Mouse (Mus musculus): Measurements from ENCODE around the gene Vangl1. TPM values are rescaled to one million over a fixed set of nuclear protein-coding genes. Genes with fewer than 3 reads are reported as not detected.

Gene Vangl1
- total RNA-seq (2017): 4.3 and 5.4 TPM in 2 replicates

- ATAC-seq (replicated peaks; ENCODE audit: low read depth, poor library complexity, severe bottlenecking): peak; percentile 59
Measured at GRCm38 (mm10) chr3:102203781-102204721, at the start of gene Vangl1. TSS of gene Vangl1 (minus strand) at chr3:102204693.

- ATAC-seq (replicated peaks; ENCODE audit: low read depth, poor library complexity, severe bottlenecking): no peak
Measured at GRCm38 (mm10) chr3:102253554-102253953, 49.1 kb upstream of the Vangl1 start.

- ATAC-seq (replicated peaks; ENCODE audit: low read depth, poor library complexity, severe bottlenecking): no peak
Measured at GRCm38 (mm10) chr3:102252927-102253326, 48.4 kb upstream of the Vangl1 start.

- ATAC-seq (replicated peaks; ENCODE audit: low read depth, poor library complexity, severe bottlenecking): no peak
Measured at GRCm38 (mm10) chr3:102250873-102251272, 46.4 kb upstream of the Vangl1 start.

- ATAC-seq (replicated peaks; ENCODE audit: low read depth, poor library complexity, severe bottlenecking): peak; percentile 73
Measured at GRCm38 (mm10) chr3:102249401-102249991, 45.0 kb upstream of the Vangl1 start.

GRCm38 (mm10) chr3:102244601-102245000 lies 40.1 kb upstream of the Vangl1 start:
- no peak for ATAC-seq (replicated peaks; ENCODE audit: low read depth, poor library complexity, severe bottlenecking)

GRCm38 (mm10) chr3:102242854-102243253 lies 38.4 kb upstream of the Vangl1 start:
- ATAC-seq (replicated peaks; ENCODE audit: low read depth, poor library complexity, severe bottlenecking): peak; percentile 36; the same call in 1 of the 2 replicates

- ATAC-seq (replicated peaks; ENCODE audit: low read depth, poor library complexity, severe bottlenecking): no peak
Measured at GRCm38 (mm10) chr3:102231418-102232134, 27.1 kb upstream of the Vangl1 start.

GRCm38 (mm10) chr3:102222756-102223155 lies 18.3 kb upstream of the Vangl1 start:
- ATAC-seq (replicated peaks; ENCODE audit: low read depth, poor library complexity, severe bottlenecking): no peak

- no peak for ATAC-seq (replicated peaks; ENCODE audit: low read depth, poor library complexity, severe bottlenecking)
Measured at GRCm38 (mm10) chr3:102218301-102218700, 13.8 kb upstream of the Vangl1 start.

GRCm38 (mm10) chr3:102214736-102215135 lies 10.2 kb upstream of the Vangl1 start:
- ATAC-seq (replicated peaks; ENCODE audit: low read depth, poor library complexity, severe bottlenecking): no peak

- no peak for ATAC-seq (replicated peaks; ENCODE audit: low read depth, poor library complexity, severe bottlenecking)
Measured at GRCm38 (mm10) chr3:102214299-102214698, 9.8 kb upstream of the Vangl1 start.

- no peak for ATAC-seq (replicated peaks; ENCODE audit: low read depth, poor library complexity, severe bottlenecking)
Measured at GRCm38 (mm10) chr3:102212896-102213295, 8.4 kb upstream of the Vangl1 start.

GRCm38 (mm10) chr3:102212336-102212735 lies 7.8 kb upstream of the Vangl1 start:
- ATAC-seq (replicated peaks; ENCODE audit: low read depth, poor library complexity, severe bottlenecking): no peak

GRCm38 (mm10) chr3:102211340-102211739 lies 6.8 kb upstream of the Vangl1 start:
- no peak for ATAC-seq (replicated peaks; ENCODE audit: low read depth, poor library complexity, severe bottlenecking)

GRCm38 (mm10) chr3:102210775-102211174 lies 6.3 kb upstream of the Vangl1 start:
- ATAC-seq (replicated peaks; ENCODE audit: low read depth, poor library complexity, severe bottlenecking): 0 out of 2 replicates have a peak, but pooled peaks have one; percentile 50

- ATAC-seq (replicated peaks; ENCODE audit: low read depth, poor library complexity, severe bottlenecking): no peak
Measured at GRCm38 (mm10) chr3:102208861-102209260, 4.4 kb upstream of the Vangl1 start.

GRCm38 (mm10) chr3:102205458-102205830 lies 951 bp upstream of the Vangl1 start:
- no peak for ATAC-seq (replicated peaks; ENCODE audit: low read depth, poor library complexity, severe bottlenecking)

- ATAC-seq (replicated peaks; ENCODE audit: low read depth, poor library complexity, severe bottlenecking): peak; percentile 23; the same call in 1 of the 2 replicates
Measured at GRCm38 (mm10) chr3:102204734-102205457, 403 bp upstream of the Vangl1 start.

GRCm38 (mm10) chr3:102203131-102203530 lies 1.4 kb downstream of the Vangl1 start:
- no peak for ATAC-seq (replicated peaks; ENCODE audit: low read depth, poor library complexity, severe bottlenecking)
